Mouse (Mus musculus) heart, embryonic 11.5 days (tissue): ENCODE results near the gene Slc26a3. TPM values are rescaled to one million over a fixed set of nuclear protein-coding genes. Genes with fewer than 3 reads are reported as not detected.

Source experiments
- ATAC-seq: fragments of 200-750 bp; cut with Nextera tagmentation; replicated peaks from 2 replicates; pipeline ENCODE4 v1.8.0; 2017; ENCODE audit warnings: moderate library complexity; ENCODE audit not compliant: insufficient number of reproducible peaks, low FRiP score, low TSS enrichment
- H3K27ac ChIP-seq: fragments of 300-500 bp; sonication (generic); 2 replicates; pipeline ENCODE4 v1.5.1; 2014; ENCODE audit warnings: mild to moderate bottlenecking, low read depth, low read length
- H3K27me3 ChIP-seq: fragments of 300-500 bp; sonication (generic); 2 replicates; pipeline ENCODE4 v1.6.1; 2014; ENCODE audit warnings: mild to moderate bottlenecking, low read length, mixed read lengths; ENCODE audit not compliant: control insufficient read depth, insufficient read depth
- H3K36me3 ChIP-seq: fragments of 300-500 bp; sonication (generic); 2 replicates; pipeline ENCODE4 v1.6.1; 2014; ENCODE audit warnings: mild to moderate bottlenecking, low read length, moderate library complexity, mixed read lengths; ENCODE audit not compliant: control insufficient read depth, insufficient read depth
- H3K4me1 ChIP-seq: fragments of 300-500 bp; sonication (generic); 2 replicates; pipeline ENCODE4 v1.6.1; 2014; ENCODE audit warnings: low read length; ENCODE audit not compliant: control insufficient read depth, insufficient read depth
- H3K4me2 ChIP-seq: fragments of 300-500 bp; sonication (generic); 2 replicates; pipeline ENCODE4 v1.6.1; 2014; ENCODE audit warnings: mild to moderate bottlenecking, moderate library complexity
- H3K4me3 ChIP-seq: fragments of 300-500 bp; sonication (generic); 2 replicates; pipeline ENCODE4 v1.5.1; 2014; ENCODE audit warnings: low read depth, low read length
- H3K9ac ChIP-seq: fragments of 300-500 bp; sonication (generic); 2 replicates; pipeline ENCODE4 v1.6.1; 2014; ENCODE audit warnings: mild to moderate bottlenecking, low read depth, low read length, moderate library complexity
- H3K9me3 ChIP-seq: fragments of 300-500 bp; sonication (generic); replicated peaks from 2 replicates; pipeline ENCODE4 v1.6.1; 2016; ENCODE audit warnings: low read length; ENCODE audit not compliant: control insufficient read depth
- WGBS: fragments of 180-500 bp; shearing (Covaris S2); extraction: QIAGEN DNeasy Blood & Tissue Kit; methylation state at CpG from one replicate; pipeline ENCODE4 v1.1.7; 2014; ENCODE audit not compliant: insufficient replicate concordance; 5-methylcytosine and 5-hydroxymethylcytosine counted together
- polyA plus RNA-seq: library from polyadenylated mRNA; unstranded; fragments of >200 nt; fragmentation: Nextera tagmentation; extraction: Ambion mirVana; gene quantifications from 2 replicates; pipeline ENCODE4 v1.2.1, GENCODE M21; 2014

Slc26a3 gene
- polyA plus RNA-seq, 1 experiment from 2014 or later: 0.07 TPM

DNA sequence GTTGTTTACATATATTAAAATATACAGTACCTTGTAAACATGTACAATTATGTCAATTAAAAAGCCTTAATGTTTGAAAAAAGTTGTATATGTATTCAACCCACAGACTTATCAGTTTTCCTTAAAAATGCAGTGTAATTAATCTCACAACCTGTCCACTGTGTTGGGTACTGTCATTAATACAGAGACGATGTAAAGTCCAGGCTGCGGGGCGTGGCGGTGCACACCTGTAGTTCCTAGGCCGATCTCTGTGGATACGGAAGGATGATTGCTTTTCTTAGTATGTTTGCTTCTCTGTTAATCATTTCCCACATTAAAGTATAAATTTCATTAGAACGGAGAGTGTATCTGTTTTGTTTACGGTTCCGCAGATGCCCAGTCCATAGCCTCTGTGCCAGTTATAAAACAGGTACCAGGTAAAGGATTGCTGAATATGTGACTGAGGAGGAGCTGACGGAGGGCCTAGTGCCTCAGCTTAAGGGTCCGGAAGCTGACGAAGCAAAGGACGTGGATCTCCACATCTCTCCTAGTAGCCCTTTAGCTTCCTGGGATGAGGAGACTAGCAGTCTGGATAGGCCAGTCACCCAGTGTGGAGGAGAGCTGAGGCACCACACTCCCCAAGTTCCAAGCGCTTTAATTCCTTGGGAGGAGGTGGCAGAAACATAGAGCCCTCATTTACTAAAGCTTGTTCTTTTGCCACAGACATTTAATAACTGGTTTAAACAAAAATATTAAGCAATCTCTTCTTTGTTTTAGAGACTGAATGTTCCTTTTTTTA is 122.2 kb downstream of the Slc26a3 start:
- ATAC-seq: no peak
- Histone ChIP-seq H3K27ac (no peak overlapping the region), H3K4me2 (no peak overlapping the region), H3K27me3 (no peaks in the 10 kb centered on the region), H3K9me3 (no peaks in the 10 kb centered on the region), H3K36me3 (no peaks in the 10 kb centered on the region), H3K9ac (no peak overlapping the region), H3K4me1 (peaks cover 4% of the 10 kb centered on the region; the same call in 1 of the 2 replicates), H3K4me3 (no peak overlapping the region)
- 85% methylated on average over 14 of the region's 14 CpGs for WGBS

DNA sequence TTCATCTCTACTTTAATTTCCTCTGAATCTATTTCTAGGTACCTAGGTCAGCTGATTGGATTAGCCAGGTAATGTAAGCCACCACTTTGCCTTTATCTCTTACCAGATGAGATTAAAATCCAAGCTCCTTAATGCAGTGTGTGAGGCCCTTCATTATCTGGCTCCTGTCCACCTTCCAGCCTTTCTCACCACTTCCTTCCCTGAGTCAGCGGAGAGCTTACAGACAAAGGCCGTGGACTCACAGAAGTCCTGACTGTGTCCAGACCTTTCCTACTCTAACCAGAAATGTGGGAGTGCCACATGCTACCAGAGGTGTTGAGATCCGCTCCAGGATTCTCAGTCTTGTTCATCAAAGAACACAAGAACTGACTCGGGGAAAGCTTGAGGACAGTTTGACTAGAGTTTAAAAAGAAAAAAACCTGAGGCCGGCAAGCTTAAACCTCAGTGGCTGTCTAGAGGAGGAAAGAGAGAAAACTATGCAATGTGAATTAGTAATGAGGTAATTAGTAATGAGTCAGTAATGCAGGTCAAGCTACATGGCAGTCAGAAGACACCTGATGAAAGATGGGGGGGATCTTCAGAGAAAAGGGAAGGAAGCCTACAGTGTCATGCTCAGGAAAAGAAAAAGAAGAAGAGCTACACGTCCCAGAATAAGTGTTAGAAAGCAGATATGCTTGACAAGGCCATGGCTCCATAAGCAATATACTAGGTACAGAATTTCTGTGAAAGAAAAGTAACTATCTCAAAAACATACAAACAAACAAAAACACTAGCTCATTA is 123.2 kb downstream of the Slc26a3 start:
- WGBS: 46% methylated on average over 6 of the region's 6 CpGs
- Histone ChIP-seq H3K4me1 (peaks cover 4% of the 10 kb centered on the region; the same call in 1 of the 2 replicates), H3K4me3 (no peak overlapping the region), H3K9ac (no peak overlapping the region), H3K27ac (no peak overlapping the region; the same call in 1 of the 2 replicates), H3K27me3 (no peaks in the 10 kb centered on the region), H3K36me3 (no peaks in the 10 kb centered on the region), H3K4me2 (no peak overlapping the region), H3K9me3 (no peaks in the 10 kb centered on the region)
- no peak for ATAC-seq

DNA sequence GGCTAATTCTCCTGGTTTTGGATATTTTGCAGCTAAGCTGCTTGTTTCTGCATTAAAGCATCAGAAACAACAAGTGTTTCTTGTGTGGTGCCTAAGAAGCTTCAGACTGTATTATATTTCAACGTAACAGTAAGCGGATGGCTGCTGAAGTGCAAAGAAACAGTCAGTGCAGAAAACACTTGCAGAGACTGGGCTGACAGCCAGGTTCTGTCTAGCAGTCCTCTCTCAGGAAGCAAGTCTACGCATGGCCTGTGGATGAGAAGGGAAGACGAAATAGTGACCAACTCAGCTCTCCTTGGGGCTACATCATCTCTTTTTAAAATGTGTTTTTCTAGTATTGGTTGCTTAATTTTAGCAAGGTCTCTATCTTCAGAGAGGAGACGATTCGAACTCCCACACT is 129.4 kb downstream of the Slc26a3 start:
- Histone ChIP-seq H3K4me1 (peaks cover 8% of the 10 kb centered on the region), H3K4me3 (no peak overlapping the region), H3K27me3 (no peaks in the 10 kb centered on the region), H3K9ac (no peak overlapping the region), H3K9me3 (no peaks in the 10 kb centered on the region), H3K27ac (no peak overlapping the region), H3K36me3 (no peaks in the 10 kb centered on the region), H3K4me2 (no peak overlapping the region)
- ATAC-seq: no peak
- 51% methylated on average over 6 of the region's 6 CpGs for WGBS

DNA sequence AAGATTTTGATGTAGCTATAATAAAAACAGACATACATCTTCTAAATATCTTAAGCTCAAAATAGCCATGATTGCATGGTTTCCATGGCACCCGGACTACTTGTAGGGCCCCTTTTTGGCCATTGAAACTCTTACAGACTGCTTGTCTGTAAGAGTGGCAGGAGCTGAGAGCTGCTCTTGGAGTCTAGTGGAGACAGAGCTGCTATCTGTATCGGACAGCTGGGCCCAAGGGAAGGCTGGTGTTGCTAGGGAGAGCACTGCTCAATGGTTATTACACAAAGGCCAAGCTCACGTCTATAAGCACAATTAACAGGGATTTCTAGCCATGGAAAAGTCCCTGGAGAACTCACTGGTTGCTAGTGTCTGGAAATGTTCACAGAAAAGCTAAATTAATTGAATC is 130.7 kb downstream of the Slc26a3 start:
- Histone ChIP-seq H3K4me3 (no peak overlapping the region), H3K9ac (no peak overlapping the region), H3K27ac (no peak overlapping the region), H3K4me1 (peaks cover 12% of the 10 kb centered on the region), H3K36me3 (no peaks in the 10 kb centered on the region), H3K4me2 (no peak overlapping the region; the same call in 1 of the 2 replicates), H3K27me3 (no peaks in the 10 kb centered on the region), H3K9me3 (no peaks in the 10 kb centered on the region)
- 49% methylated on average over 3 of the region's 3 CpGs for WGBS
- no peak for ATAC-seq

Other genes with a start within 250 kb of the Slc26a3 start
- not detected in 2 replicates for gene Gm6993, start 150.1 kb upstream of the Slc26a3 start, polyA plus RNA-seq
- 67.4 and 92.3 TPM in 2 replicates for gene Lamb1, start 125.6 kb upstream of the Slc26a3 start, polyA plus RNA-seq
- 207 and 218 TPM in 2 replicates for gene Dld, start 39.4 kb upstream of the Slc26a3 start, polyA plus RNA-seq
- gene Cbll1, start 108.7 kb downstream of the Slc26a3 start, polyA plus RNA-seq: 11.8 and 16.3 TPM in 2 replicates
- 0.19 TPM in 1 of 2 replicates, not detected in the other for gene Slc26a4, start 169.1 kb downstream of the Slc26a3 start, polyA plus RNA-seq
- gene Bcap29, start 243.8 kb downstream of the Slc26a3 start, polyA plus RNA-seq: 46.0 and 52.7 TPM in 2 replicates